ENCODE assay signal across 8 mouse cellular contexts in genomic region chr19:4201291-4201909, GRCm38 (mm10). TPM values are rescaled to one million over a fixed set of nuclear protein-coding genes. Genes with fewer than 3 reads are reported as not detected.
DNase-seq lines count a peak whose midpoint lies in the region; ATAC-seq and TF ChIP-seq lines count a peak whose summit lies in the region.

Gene Rad9a, minus strand, starts transcription at chr19:4201662.

- WGBS in hindbrain, postnatal 0 days, result under 1% methylated on average over 34 of the region's 34 CpGs

- ATAC-seq in common myeloid progenitor, adult 5-6 weeks (replicated peaks; ENCODE audit: low read depth, poor library complexity, severe bottlenecking), result peak; percentile 82
- ATAC-seq in hindbrain, postnatal 0 days, result peak; percentile 89
- ATAC-seq in megakaryocyte, adult 5-6 weeks (ENCODE audit: poor library complexity, severe bottlenecking), result peak; percentile 86

- H3K4me2 ChIP-seq in hindbrain, postnatal 0 days (ENCODE audit: low read depth, low read length), result peak within 1 kb of the TSS; percentile 91

- H3K27me3 ChIP-seq in hindbrain, postnatal 0 days (ENCODE audit: insufficient read depth, low read length), result no peaks in the 10 kb centered on the region

- no peaks in the 10 kb centered on the region for H3K9me3 ChIP-seq in hindbrain, postnatal 0 days (ENCODE audit: low read length)

- intact Hi-C loops in gastrocnemius, adult 2 months (cut with DNase I), result no loop called here
- intact Hi-C loops in left cerebral cortex, adult 2 months (cut with DNase I), result loop anchor here (5.0 kb wide), 1 partner anchor 104 kb away; the partner anchor contains the start of genes Cdk2ap2 and Pitpnm1

- peak within 1 kb of the TSS; percentile 69 for H3K9ac ChIP-seq in hindbrain, postnatal 0 days (replicated peaks; ENCODE audit: low read length)

- no peak for TF ChIP-seq CTCF in gastrocnemius, adult 2 months (IDR thresholded peaks at IDR 0.05)
- 0 out of 2 replicates have a peak, but pooled peaks have one; percentile 1 for TF ChIP-seq CTCF in hindbrain, postnatal 0 days (IDR thresholded peaks at IDR 0.05; ENCODE audit: low read depth)
- TF ChIP-seq CTCF in left cerebral cortex, adult 2 months (IDR thresholded peaks at IDR 0.05), result no peak; the same call in 1 of the 2 replicates

- peak; percentile 99 for DNase-seq in ZHBTc4 (ENCODE audit: low read depth, low spot score)
- peak; percentile 97 for DNase-seq in gastrocnemius, adult 2 months
- DNase-seq in hindbrain, postnatal 0 days (ENCODE audit: low spot score), result peak; percentile 97
- DNase-seq in left cerebral cortex, adult 2 months (ENCODE audit: extremely low spot score in 1 of 2, low spot score in 2 of 2), result peak; percentile 92 to 94
- DNase-seq in right cerebral cortex, adult 2 months (ENCODE audit: low spot score in 2 of 2), result peak; percentile 96
- peak; percentile 97 for DNase-seq in urinary bladder, postnatal 14 days (ENCODE audit: low spot score)

- peak within 1 kb of the TSS; percentile 83 for H3K4me3 ChIP-seq in gastrocnemius, adult 2 months
- H3K4me3 ChIP-seq in hindbrain, postnatal 0 days (ENCODE audit: low read length), result peak within 1 kb of the TSS; percentile 53
- H3K4me3 ChIP-seq in left cerebral cortex, adult 2 months, result peak within 1 kb of the TSS; percentile 70

- H3K4me1 ChIP-seq in hindbrain, postnatal 0 days (ENCODE audit: insufficient read depth, low read length), result peaks cover 14% of the 10 kb centered on the region

- H3K27ac ChIP-seq in gastrocnemius, adult 2 months, result peak within 1 kb of the TSS; percentile 92
- peak within 1 kb of the TSS; percentile 42; the same call in 1 of the 2 replicates for H3K27ac ChIP-seq in hindbrain, postnatal 0 days
- H3K27ac ChIP-seq in left cerebral cortex, adult 2 months, result peak within 1 kb of the TSS; percentile 95

- H3K36me3 ChIP-seq in hindbrain, postnatal 0 days (ENCODE audit: insufficient read depth, low read length), result 0 out of 2 replicates have a peak, but pooled peaks cover 3% of the 10 kb centered on the region

RNA-seq across cellular contexts. Expression of gene Rad9a, which starts in this region (rescaled TPM):
- 10.7 and 20.5 TPM in 2 replicates for total RNA-seq in common myeloid progenitor, adult 5-6 weeks (2017)
- total RNA-seq in gastrocnemius, adult 2 months (2021), result 1 to 10 TPM; 2.8 to 3.4 TPM
- 15.8 and 25.8 TPM in 2 replicates for total RNA-seq in hindbrain, postnatal 0 days (2014; rRNA removed)
- polyA plus RNA-seq in hindbrain, postnatal 0 days (2015; fragmentation: Nextera tagmentation; extraction: Ambion mirVana), result 13.7 and 14.6 TPM in 2 replicates
- total RNA-seq in left cerebral cortex, adult 2 months (2021), result 10 to 100 TPM in 1 of 2 experiments, 1 to 10 TPM in 1; 8.7 to 10.1 TPM
- 32.8 and 36.7 TPM in 2 replicates for total RNA-seq in megakaryocyte, adult 5-6 weeks (2015)
- total RNA-seq in megakaryocyte, adult 5-6 weeks (2017), result 21.4 and 22.8 TPM in 2 replicates

Comparison
In these comparisons a context has a peak if more than half of its experiments do, and no peak if none do; other contexts are left out.
1. Peak in every context shown above with its lines: DNase-seq, ATAC-seq, H3K4me3 ChIP-seq and H3K27ac ChIP-seq.
2. H3K27ac ChIP-seq: peak in every context shown above with its lines; median percentile 95 in left cerebral cortex, adult 2 months; 92 in gastrocnemius, adult 2 months; 42 in hindbrain, postnatal 0 days.